Mouse (Mus musculus): ENCODE data around the gene Ak7. TPM values are rescaled to one million over a fixed set of nuclear protein-coding genes. Genes with fewer than 3 reads are reported as not detected.

Ak7 gene
- total and polyA plus RNA-seq, 3 experiments = 0.13 to 0.51 (median 0.24) TPM

GRCm38 (mm10) chr12:105735226-105735888, 29.6 kb downstream of the Ak7 start:
- TF ChIP-seq UBTF (IDR thresholded peaks at IDR 0.05; ENCODE audit: low read depth, low read length) (no peak), NELFE (IDR thresholded peaks at IDR 0.05; ENCODE audit: low read depth, low read length) (no peak)
- Histone ChIP-seq H3K27me3 (replicated peaks) (no peaks in the 10 kb centered on the region), H3K9me3 (replicated peaks; ENCODE audit: low read length) (no peaks in the 10 kb centered on the region), H3K4me1 (ENCODE audit: control insufficient read depth in 1 of 2, insufficient read depth in 2 of 2) (peaks cover 0 to 5% of the 10 kb centered on the region in 2 experiments; a peak in 1 of 4 replicates), H3K4me3 (replicated peaks in 1 of 3; ENCODE audit: low read depth in 2 of 3, low read length in 2 of 3, poor library complexity in 1 of 3) (no peak overlapping the region), H3K9ac (ENCODE audit: insufficient read depth, low read depth) (no peak overlapping the region), H3K36me3 (replicated peaks in 1 of 2; ENCODE audit: control insufficient read depth in 1 of 2, insufficient read depth in 1 of 2, low read length in 1 of 2) (no peaks in the 10 kb centered on the region), H3K27ac (ENCODE audit: insufficient read depth, low read depth) (no peak overlapping the region), H3K79me2 (replicated peaks; ENCODE audit: control insufficient read depth, extremely low read depth, insufficient read depth, poor library complexity, severe bottlenecking) (no peaks in the 10 kb centered on the region), H3K4me2 (ENCODE audit: insufficient read depth, low read depth, poor library complexity, severe bottlenecking) (no peak overlapping the region)
- in situ Hi-C loops (cut with MboI; ENCODE audit: low pct_ligation_motif_present, low pct_unique_long_range_greater_than_20kb, low sequenced_read_pairs) (no loop called here), dilution Hi-C loops (cut with MboI; ENCODE audit: extremely low pct_ligation_motif_present, extremely low pct_unique_long_range_greater_than_20kb, low sequenced_read_pairs) (no loop called here)
- DNase-seq (ENCODE audit: extremely low read depth) = no peak

GRCm38 (mm10) chr12:105735889-105736251, 30.1 kb downstream of the Ak7 start:
- Histone ChIP-seq H3K4me1 (ENCODE audit: control insufficient read depth in 1 of 2, insufficient read depth in 2 of 2) (peaks cover 0 to 3% of the 10 kb centered on the region in 2 experiments; a peak in 1 of 4 replicates), H3K4me3 (replicated peaks in 1 of 3; ENCODE audit: low read depth in 2 of 3, low read length in 2 of 3, poor library complexity in 1 of 3) (no peak overlapping the region)
- in situ Hi-C loops (cut with MboI; ENCODE audit: low pct_ligation_motif_present, low pct_unique_long_range_greater_than_20kb, low sequenced_read_pairs) = no loop called here

GRCm38 (mm10) chr12:105738316-105739096, 32.7 kb downstream of the Ak7 start:
- H3K9me3 ChIP-seq (replicated peaks; ENCODE audit: low read length) = peaks cover 9% of the 10 kb centered on the region
- H3K4me2 ChIP-seq (ENCODE audit: insufficient read depth, low read depth, poor library complexity, severe bottlenecking) = no peak overlapping the region
- DNase-seq (ENCODE audit: extremely low read depth) = no peak
- in situ Hi-C loops (cut with MboI; ENCODE audit: low pct_ligation_motif_present, low pct_unique_long_range_greater_than_20kb, low sequenced_read_pairs) (no loop called here), dilution Hi-C loops (cut with MboI; ENCODE audit: extremely low pct_ligation_motif_present, extremely low pct_unique_long_range_greater_than_20kb, low sequenced_read_pairs) (no loop called here)
- H3K27me3 ChIP-seq (replicated peaks) = no peaks in the 10 kb centered on the region
- no peak overlapping the region for H3K27ac ChIP-seq (ENCODE audit: insufficient read depth, low read depth)
- no peak overlapping the region for H3K4me3 ChIP-seq (replicated peaks in 1 of 3; ENCODE audit: low read depth in 2 of 3, low read length in 2 of 3, poor library complexity in 1 of 3)
- no peaks in the 10 kb centered on the region for H3K79me2 ChIP-seq (replicated peaks; ENCODE audit: control insufficient read depth, extremely low read depth, insufficient read depth, poor library complexity, severe bottlenecking)
- H3K9ac ChIP-seq (ENCODE audit: insufficient read depth, low read depth) = no peak overlapping the region
- H3K36me3 ChIP-seq (replicated peaks in 1 of 2; ENCODE audit: control insufficient read depth in 1 of 2, insufficient read depth in 1 of 2, low read length in 1 of 2) = no peaks in the 10 kb centered on the region
- no peaks in the 10 kb centered on the region for H3K4me1 ChIP-seq (ENCODE audit: control insufficient read depth in 1 of 2, insufficient read depth in 2 of 2)
- TF ChIP-seq ETS1 (conservative IDR thresholded peaks at IDR 0.05; ENCODE audit: low read depth, low read length) (no peak), ZC3H11A (IDR thresholded peaks at IDR 0.05; ENCODE audit: low read depth, low read length) (no peak), MAX (IDR thresholded peaks at IDR 0.05; ENCODE audit: low read length) (no peak), NRF1 (IDR thresholded peaks at IDR 0.05; ENCODE audit: low read depth, low read length) (no peak), ZKSCAN1 (IDR thresholded peaks at IDR 0.05; ENCODE audit: borderline replicate concordance, low read depth, low read length) (no peak), SIN3A (IDR thresholded peaks at IDR 0.05; ENCODE audit: low read length) (no peak), MAZ (IDR thresholded peaks at IDR 0.05; ENCODE audit: low read depth, low read length) (no peak), RCOR1 (conservative IDR thresholded peaks at IDR 0.05; ENCODE audit: low read depth, low read length) (no peak), IRF4 (IDR thresholded peaks at IDR 0.05; ENCODE audit: low read depth, low read length) (no peak)

More at GRCm38 (mm10) chr12:105735889-105736251, 30.1 kb downstream of the Ak7 start:
- H3K79me2 ChIP-seq (replicated peaks; ENCODE audit: control insufficient read depth, extremely low read depth, insufficient read depth, poor library complexity, severe bottlenecking) = no peaks in the 10 kb centered on the region
- no peak overlapping the region for H3K4me2 ChIP-seq (ENCODE audit: insufficient read depth, low read depth, poor library complexity, severe bottlenecking)
- H3K9ac ChIP-seq (ENCODE audit: insufficient read depth, low read depth) = no peak overlapping the region
- H3K9me3 ChIP-seq (replicated peaks; ENCODE audit: low read length) = no peaks in the 10 kb centered on the region
- no peak overlapping the region for H3K27ac ChIP-seq (ENCODE audit: insufficient read depth, low read depth)
- dilution Hi-C loops (cut with MboI; ENCODE audit: extremely low pct_ligation_motif_present, extremely low pct_unique_long_range_greater_than_20kb, low sequenced_read_pairs) = no loop called here
- DNase-seq (ENCODE audit: extremely low read depth) = no peak
- H3K36me3 ChIP-seq (replicated peaks in 1 of 2; ENCODE audit: control insufficient read depth in 1 of 2, insufficient read depth in 1 of 2, low read length in 1 of 2) = no peaks in the 10 kb centered on the region
- TF ChIP-seq JUND (conservative IDR thresholded peaks at IDR 0.05; ENCODE audit: low read depth, low read length) = no peak
- no peak for TF ChIP-seq E2F4 (IDR thresholded peaks at IDR 0.05; ENCODE audit: insufficient replicate concordance, low read depth, low read length)
- TF ChIP-seq TBP (conservative IDR thresholded peaks at IDR 0.05; ENCODE audit: low read depth, low read length) = no peak
- no peak for TF ChIP-seq SMC3 (IDR thresholded peaks at IDR 0.05; ENCODE audit: low read depth, low read length)
- no peak for TF ChIP-seq POLR2A (IDR thresholded peaks at IDR 0.05; ENCODE audit: low read depth, low read length)
- no peak for TF ChIP-seq RAD21 (IDR thresholded peaks at IDR 0.05; ENCODE audit: low read depth, low read length)
- no peak for TF ChIP-seq NELFE (IDR thresholded peaks at IDR 0.05; ENCODE audit: low read depth, low read length)
- no peak for TF ChIP-seq SIN3A (IDR thresholded peaks at IDR 0.05; ENCODE audit: low read length)
- H3K27me3 ChIP-seq (replicated peaks) = no peaks in the 10 kb centered on the region
